Mouse (Mus musculus) stomach, postnatal 0 days (tissue): ENCODE measurements at regions not wholly inside any gene's neighbourhood (a gene's known extent, or its start where the extent isn't known, plus 50 kb on each side); places are given as distances from the start of the nearest gene placed in this dataset.

ENCODE experiments used
- ATAC-seq: fragments of 200-750 bp; cut with Nextera tagmentation; 2 replicates; pipeline ENCODE4 v1.8.0; 2017; ENCODE audit not compliant: low FRiP score, low TSS enrichment
- DNase-seq: peaks from one replicate; pipeline ENCODE4 v3.0.0-alpha.2; 2016; ENCODE audit warnings: low spot score
- H3K27ac ChIP-seq: fragments of 300-500 bp; sonication (generic); replicated peaks from 2 replicates; pipeline ENCODE4 v1.5.1; 2014; ENCODE audit warnings: mild to moderate bottlenecking, control low read depth
- H3K27me3 ChIP-seq: fragments of 300-500 bp; sonication (generic); 2 replicates; pipeline ENCODE4 v1.6.1; 2014; ENCODE audit warnings: low read length; ENCODE audit not compliant: control insufficient read depth, insufficient read depth
- H3K36me3 ChIP-seq: fragments of 300-500 bp; sonication (generic); 2 replicates; pipeline ENCODE4 v1.6.1; 2014; ENCODE audit warnings: low read length, mixed read lengths; ENCODE audit not compliant: control insufficient read depth, insufficient read depth
- H3K4me1 ChIP-seq: fragments of 300-500 bp; sonication (generic); replicated peaks from 2 replicates; pipeline ENCODE4 v1.6.1; 2014; ENCODE audit warnings: antibody characterized with exemption; ENCODE audit not compliant: control insufficient read depth, insufficient read depth
- H3K4me2 ChIP-seq: fragments of 300-500 bp; sonication (generic); replicated peaks from 2 replicates; pipeline ENCODE4 v1.6.1; 2014; ENCODE audit warnings: low read depth, mild to moderate bottlenecking, control low read depth, moderate library complexity
- H3K4me3 ChIP-seq: fragments of 300-500 bp; sonication (generic); 2 replicates; pipeline ENCODE4 v1.5.1; 2014; ENCODE audit warnings: low read depth, low read length, control low read depth
- H3K9ac ChIP-seq: fragments of 300-500 bp; sonication (generic); 2 replicates; pipeline ENCODE4 v1.6.1; 2014; ENCODE audit warnings: mild to moderate bottlenecking, low read length, control low read depth, mixed read lengths
- H3K9me3 ChIP-seq: fragments of 300-500 bp; sonication (generic); 2 replicates; pipeline ENCODE4 v1.6.1; 2016; ENCODE audit warnings: low read length; ENCODE audit not compliant: control insufficient read depth
- CTCF ChIP-seq: IDR thresholded peaks from 2 replicates; pipeline ENCODE4 v1.5.1; 2016; ENCODE audit warnings: antibody characterized with exemption, low read depth, mild to moderate bottlenecking, moderate library complexity
- EP300 ChIP-seq: optimal IDR thresholded peaks from 2 replicates; pipeline ENCODE3; 2016; ENCODE audit warnings: antibody characterized with exemption
- WGBS: fragments of 180-500 bp; shearing (Covaris S2); extraction: QIAGEN DNeasy Blood & Tissue Kit; methylation state at CpG from one replicate; pipeline ENCODE4 v1.1.7; 2014; 5-methylcytosine and 5-hydroxymethylcytosine counted together

GRCm38 (mm10) chr13:57091886-57092285 is 196.1 kb upstream of the Trpc7 start:
- Histone ChIP-seq H3K4me3 (no peak overlapping the region), H3K36me3 (no peaks in the 10 kb centered on the region), H3K27me3 (no peaks in the 10 kb centered on the region), H3K27ac (no peak overlapping the region), H3K9me3 (no peaks in the 10 kb centered on the region), H3K4me2 (no peak overlapping the region), H3K4me1 (no peaks in the 10 kb centered on the region), H3K9ac (no peak overlapping the region)
- ATAC-seq (no peak), DNase-seq (no peak)
- 87% methylated on average over 8 of the region's 8 CpGs for WGBS
- TF ChIP-seq CTCF (no peak), EP300 (no peak)

DNA sequence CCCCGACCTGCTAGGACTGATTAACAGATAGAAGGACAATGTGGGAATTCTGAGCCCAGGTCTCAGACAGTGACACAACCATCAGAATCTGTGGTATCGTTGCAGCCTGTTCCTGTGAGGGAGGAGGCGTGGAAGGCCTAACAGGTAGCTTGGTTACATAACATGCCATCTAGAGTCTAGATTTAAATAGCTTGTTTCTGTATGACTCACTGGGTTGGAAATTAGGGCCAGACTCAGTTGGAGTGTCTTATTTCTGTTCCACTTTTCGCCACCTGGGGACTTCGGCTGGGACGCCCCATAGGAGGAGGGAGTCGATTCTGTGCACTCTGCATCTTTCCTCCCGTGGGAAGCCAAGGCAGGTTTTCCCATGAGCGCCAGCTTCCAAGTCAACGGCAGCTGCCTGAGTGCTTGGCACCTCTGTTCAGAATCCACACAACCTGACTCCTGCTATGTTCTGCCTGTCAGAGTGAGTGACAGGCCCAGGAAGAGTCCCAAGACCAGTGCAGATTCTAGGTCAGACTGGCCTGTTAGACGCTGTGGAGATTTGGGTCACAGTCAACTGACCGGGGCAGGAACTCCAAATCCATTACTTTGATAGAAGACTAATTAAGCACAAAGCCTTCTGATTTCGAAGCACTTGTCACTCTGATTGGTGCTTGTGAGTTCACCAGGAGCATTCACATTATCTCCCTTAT is 193.7 kb upstream of the Trpc7 start:
- no peaks in the 10 kb centered on the region for H3K36me3 ChIP-seq
- H3K9me3 ChIP-seq, result no peaks in the 10 kb centered on the region
- no peak overlapping the region for H3K9ac ChIP-seq
- no peak overlapping the region for H3K27ac ChIP-seq
- WGBS, result 80% methylated on average over 13 of the region's 13 CpGs
- H3K4me1 ChIP-seq, result no peaks in the 10 kb centered on the region
- TF ChIP-seq EP300, result no peak
- TF ChIP-seq CTCF, result no peak
- no peak for ATAC-seq
- no peaks in the 10 kb centered on the region for H3K27me3 ChIP-seq
- no peak overlapping the region for H3K4me2 ChIP-seq
- DNase-seq, result no peak
- no peak overlapping the region for H3K4me3 ChIP-seq

- no peaks in the 10 kb centered on the region for H3K4me1 ChIP-seq
- H3K36me3 ChIP-seq, result no peaks in the 10 kb centered on the region
- H3K27me3 ChIP-seq, result no peaks in the 10 kb centered on the region
- H3K4me3 ChIP-seq, result no peak overlapping the region
- no peak overlapping the region for H3K27ac ChIP-seq
- TF ChIP-seq EP300, result no peak
- TF ChIP-seq CTCF, result no peak
- 85% methylated on average over 6 of the region's 6 CpGs for WGBS
- no peak overlapping the region for H3K4me2 ChIP-seq
- H3K9me3 ChIP-seq, result no peaks in the 10 kb centered on the region
- ATAC-seq (no peak), DNase-seq (no peak)
- no peak overlapping the region for H3K9ac ChIP-seq
Measured at GRCm38 (mm10) chr13:57087966-57088365, 192.2 kb upstream of the Trpc7 start.

DNA sequence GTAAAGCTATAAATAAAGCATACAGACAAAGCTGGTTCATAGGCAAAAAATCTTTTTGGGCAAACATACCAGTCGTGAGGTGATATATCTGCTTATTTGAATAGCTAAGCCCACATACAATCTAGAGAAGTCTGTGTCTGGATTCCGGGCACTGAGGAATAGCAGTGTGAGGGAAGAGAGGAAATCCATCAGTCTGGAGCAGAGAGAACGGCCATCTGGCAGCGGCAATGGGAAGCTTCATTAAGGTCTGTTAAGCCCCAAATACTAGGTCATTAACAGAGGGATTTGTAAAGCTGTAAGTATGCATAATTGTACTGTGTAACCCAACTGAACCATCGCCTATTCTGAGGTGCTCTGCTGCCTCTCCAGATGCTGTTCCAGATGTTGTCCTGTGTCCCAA is 191.6 kb upstream of the Trpc7 start:
- no peak for ATAC-seq
- no peak for DNase-seq
- Histone ChIP-seq H3K9me3 (no peaks in the 10 kb centered on the region), H3K4me2 (no peak overlapping the region), H3K4me3 (no peak overlapping the region), H3K27me3 (no peaks in the 10 kb centered on the region), H3K4me1 (no peaks in the 10 kb centered on the region), H3K36me3 (no peaks in the 10 kb centered on the region), H3K27ac (no peak overlapping the region), H3K9ac (no peak overlapping the region)
- TF ChIP-seq EP300, result no peak
- no peak for TF ChIP-seq CTCF
- 29% methylated on average over 5 of the region's 5 CpGs for WGBS

- H3K36me3 ChIP-seq, result no peaks in the 10 kb centered on the region
- H3K27me3 ChIP-seq, result no peaks in the 10 kb centered on the region
- H3K4me1 ChIP-seq, result no peaks in the 10 kb centered on the region
- DNase-seq (no peak), ATAC-seq (no peak)
- H3K9ac ChIP-seq, result no peak overlapping the region
- H3K4me2 ChIP-seq, result no peak overlapping the region
- no peak overlapping the region for H3K27ac ChIP-seq
- H3K9me3 ChIP-seq, result no peaks in the 10 kb centered on the region
- TF ChIP-seq EP300, result no peak
- WGBS, result 59% methylated on average over 5 of the region's 5 CpGs
- no peak overlapping the region for H3K4me3 ChIP-seq
Measured at GRCm38 (mm10) chr13:57083751-57084150, 188.0 kb upstream of the Trpc7 start.

DNA sequence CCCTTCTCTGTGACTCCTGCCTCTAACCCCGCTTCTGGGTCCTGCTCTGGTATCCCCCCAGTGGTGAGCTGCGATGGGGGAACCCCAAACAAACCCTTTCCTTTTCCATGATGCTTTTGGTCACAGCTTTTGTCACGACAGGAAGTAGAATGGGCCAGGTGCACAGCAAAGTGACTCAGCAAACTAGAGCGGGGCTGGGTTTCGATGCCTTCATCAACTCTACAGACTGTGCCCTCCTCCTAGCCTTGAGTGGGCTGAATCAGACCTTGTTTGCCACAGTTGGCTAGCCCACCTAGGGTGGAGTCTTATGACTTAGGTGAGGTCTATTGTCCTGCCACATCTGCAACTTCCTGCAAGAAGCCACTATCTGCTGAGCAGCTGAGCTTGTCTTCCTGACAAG is 174.7 kb upstream of the Trpc7 start:
- H3K4me3 ChIP-seq, result no peak overlapping the region
- ATAC-seq (no peak), DNase-seq (peak; percentile 6)
- no peak overlapping the region for H3K4me2 ChIP-seq
- TF ChIP-seq CTCF (no peak), EP300 (no peak)
- H3K9me3 ChIP-seq, result no peaks in the 10 kb centered on the region
- H3K36me3 ChIP-seq, result no peaks in the 10 kb centered on the region
- no peaks in the 10 kb centered on the region for H3K27me3 ChIP-seq
- no peak overlapping the region for H3K27ac ChIP-seq
- no peaks in the 10 kb centered on the region for H3K4me1 ChIP-seq
- WGBS, result 64% methylated on average over 5 of the region's 5 CpGs
- no peak overlapping the region for H3K9ac ChIP-seq
